Mouse (Mus musculus) erythroblast, embryonic 14.5 days (primary cell): Measurements from ENCODE around the gene Unc93b1.

Experiments used
- GATA1 ChIP-seq: IDR thresholded peaks from 2 replicates; pipeline ENCODE4 v1.6.1; 2012; ENCODE audit warnings: low read length, inconsistent platforms, mixed read lengths
- TAL1 ChIP-seq: IDR thresholded peaks from 3 replicates; pipeline ENCODE4 v1.6.1; 2012; ENCODE audit warnings: low read length, inconsistent platforms, mixed read lengths

GRCm38 (mm10) chr19:3980309-3980708 is 45.3 kb downstream of the Unc93b1 start:
- TF ChIP-seq TAL1 (no peak), GATA1 (no peak)
